Mouse (Mus musculus) right cerebral cortex, postnatal 36 days (tissue): ENCODE measurements around the gene Myo1e.
"Not testable (repeated sequence)": the region's sequence is repeated elsewhere in the genome, so short reads cannot be mapped to it uniquely, and the experiment has no call there.

ENCODE experiments used
- DNase-seq, 2 experiments: peaks; one replicate each; pipeline ENCODE4 v3.0.0; 2022; ENCODE audit warnings: low spot score in 2 of 2, mixed read lengths in 1 of 2

The Myo1e gene

GRCm38 (mm10) chr9:70249881-70250681 is 42.9 kb downstream of the Myo1e start:
- no peak for DNase-seq

GRCm38 (mm10) chr9:70251441-70251985 is 44.4 kb downstream of the Myo1e start:
- no peak for DNase-seq

GRCm38 (mm10) chr9:70253016-70253415 is 45.9 kb downstream of the Myo1e start:
- DNase-seq = no peak

DNA sequence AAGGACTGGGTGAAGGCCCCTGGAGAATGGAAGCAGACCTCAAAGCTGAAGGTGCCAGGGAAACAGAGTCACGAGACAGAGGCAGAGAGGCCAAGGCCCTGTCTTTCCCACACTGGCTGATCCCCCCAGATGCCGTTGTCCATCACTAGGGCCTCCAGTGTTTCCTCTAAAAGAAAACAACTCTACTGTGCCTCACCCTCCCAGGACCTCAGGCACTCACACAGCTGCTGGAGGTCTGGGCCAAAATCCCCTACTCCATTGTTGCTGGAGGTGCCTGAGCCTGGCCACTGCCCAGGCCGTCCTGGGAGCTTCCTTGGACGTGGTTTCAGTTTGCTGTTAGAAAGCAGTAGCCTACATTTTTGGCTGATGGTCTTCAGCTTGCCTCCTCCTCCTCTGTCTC is 47.9 kb downstream of the Myo1e start:
- no peak for DNase-seq

- not testable (repeated sequence) for DNase-seq
Measured at GRCm38 (mm10) chr9:70256027-70256426, 48.9 kb downstream of the Myo1e start.

DNA sequence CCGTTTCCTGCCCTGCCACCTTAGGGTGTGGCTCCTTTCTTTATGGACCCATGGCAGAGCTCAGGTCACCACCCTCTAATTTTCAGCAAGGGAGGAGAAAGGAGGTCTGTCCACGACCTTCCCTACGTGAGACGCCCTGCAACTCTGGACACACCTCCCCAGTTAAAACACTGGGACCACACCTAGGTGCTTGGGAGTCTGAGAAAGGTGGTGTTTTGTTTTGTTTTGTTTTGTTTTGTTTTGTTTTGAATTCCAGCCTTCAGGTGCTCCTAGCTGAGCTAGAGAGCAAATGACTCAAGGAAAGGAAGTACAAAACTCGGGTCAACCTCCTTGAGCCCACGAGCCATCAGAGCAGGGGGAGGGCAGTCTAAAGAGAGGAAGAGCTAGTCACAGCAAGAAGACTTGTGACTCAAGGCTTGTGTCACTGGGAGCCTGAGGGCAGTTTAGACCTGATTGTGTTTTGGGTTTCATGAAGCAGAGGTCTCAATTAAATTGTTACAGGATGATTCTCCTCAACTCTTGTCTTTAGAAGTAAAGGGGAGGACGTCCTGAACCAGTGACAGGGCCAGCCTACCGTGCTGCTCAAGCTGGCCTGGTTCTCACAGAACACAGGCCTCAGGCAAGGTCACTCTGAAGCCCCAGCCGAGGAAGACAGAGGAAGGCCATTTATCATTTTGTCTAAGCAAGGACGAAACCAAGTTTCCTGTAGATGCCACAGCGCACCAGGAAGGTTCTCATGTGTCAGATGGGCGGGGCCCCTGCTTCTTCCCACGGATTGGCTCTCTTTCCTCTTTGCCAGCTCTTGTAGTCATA is 50.3 kb downstream of the Myo1e start:
- DNase-seq = no peak

GRCm38 (mm10) chr9:70260324-70260841 is 53.2 kb downstream of the Myo1e start:
- no peak for DNase-seq

DNA sequence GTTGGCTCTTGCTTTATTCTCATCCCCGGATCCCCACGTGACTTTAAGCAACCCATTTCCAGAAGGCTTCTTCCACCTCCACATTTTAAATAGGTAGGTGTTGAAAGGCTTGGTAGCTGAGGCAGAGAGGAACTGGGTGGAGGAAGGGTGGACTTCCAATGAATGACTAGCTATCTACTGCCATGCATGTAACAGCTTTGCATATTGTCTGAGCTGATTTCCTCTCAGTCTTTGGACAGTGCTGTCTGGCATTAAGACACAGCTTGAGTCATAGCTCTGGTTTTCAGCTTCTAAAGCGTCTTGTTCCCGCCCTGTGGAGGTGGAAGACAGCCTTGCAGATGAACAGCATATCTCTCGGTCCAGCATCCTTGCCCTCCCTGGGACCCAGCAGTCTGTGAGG is 54.5 kb downstream of the Myo1e start:
- no peak for DNase-seq

DNA sequence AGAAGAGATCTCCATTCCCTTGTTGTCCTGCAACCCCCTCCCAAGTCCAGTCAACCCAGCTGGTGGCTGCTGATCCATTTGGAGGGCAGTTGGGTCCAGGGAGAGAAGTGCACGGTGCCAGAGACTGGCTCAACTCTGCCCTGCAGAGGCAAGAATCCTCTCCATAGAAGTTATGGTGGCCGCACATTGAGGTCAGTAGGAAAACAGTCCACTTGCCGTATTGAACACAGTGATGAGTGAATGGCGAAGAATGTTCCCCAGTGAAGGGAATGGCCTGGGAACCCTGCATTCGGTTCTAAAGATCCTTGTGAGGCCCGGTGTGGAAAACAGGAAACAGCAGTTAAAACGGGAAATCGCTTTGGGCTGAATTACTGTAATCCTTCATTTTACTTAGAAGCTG is 56.0 kb downstream of the Myo1e start:
- no peak for DNase-seq

- DNase-seq = no peak
Measured at GRCm38 (mm10) chr9:70263735-70264134, 56.6 kb downstream of the Myo1e start.

DNA sequence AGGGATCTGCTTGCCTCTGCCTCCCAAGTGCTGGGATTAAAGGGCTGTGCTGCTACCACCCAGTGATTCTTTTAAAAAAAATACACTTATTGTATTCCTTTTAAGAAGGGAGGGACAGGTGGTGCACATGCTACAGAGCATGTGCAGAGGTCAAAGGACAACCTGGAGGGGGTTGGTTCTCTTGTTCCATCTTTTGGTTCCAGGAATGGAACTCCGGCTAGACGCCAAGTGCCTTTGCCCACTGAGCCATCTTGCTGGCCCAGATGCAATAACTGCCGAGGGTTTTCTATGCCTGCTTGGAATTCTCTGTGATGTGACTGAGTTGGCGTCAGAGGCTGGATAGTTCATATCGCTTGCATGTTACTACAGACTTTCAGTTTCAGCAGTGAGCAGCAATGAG is 58.4 kb downstream of the Myo1e start:
- DNase-seq = no peak

GRCm38 (mm10) chr9:70266186-70266585 is 59.0 kb downstream of the Myo1e start:
- no peak for DNase-seq

DNA sequence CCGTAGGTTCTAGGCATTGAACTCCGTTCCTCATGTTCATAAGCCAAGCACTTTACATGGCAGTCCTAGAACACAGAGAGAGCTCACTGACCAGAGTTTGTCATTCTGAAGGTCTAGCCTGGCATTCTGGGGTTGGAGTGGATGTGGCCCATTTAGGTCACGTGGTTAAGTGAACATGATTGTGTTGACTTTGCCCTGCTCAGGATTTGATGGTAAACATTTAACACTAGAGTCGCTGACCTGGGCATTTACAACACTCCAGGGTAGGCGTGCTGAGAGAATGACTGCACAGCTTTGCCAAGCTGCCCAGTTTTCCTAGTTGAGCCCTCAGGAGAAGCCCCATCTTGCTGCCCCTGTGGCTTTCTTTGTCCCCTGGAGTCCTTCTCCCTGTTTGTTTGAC is 60.0 kb downstream of the Myo1e start:
- no peak for DNase-seq

GRCm38 (mm10) chr9:70269349-70269748 is 62.2 kb downstream of the Myo1e start:
- DNase-seq = no peak

DNA sequence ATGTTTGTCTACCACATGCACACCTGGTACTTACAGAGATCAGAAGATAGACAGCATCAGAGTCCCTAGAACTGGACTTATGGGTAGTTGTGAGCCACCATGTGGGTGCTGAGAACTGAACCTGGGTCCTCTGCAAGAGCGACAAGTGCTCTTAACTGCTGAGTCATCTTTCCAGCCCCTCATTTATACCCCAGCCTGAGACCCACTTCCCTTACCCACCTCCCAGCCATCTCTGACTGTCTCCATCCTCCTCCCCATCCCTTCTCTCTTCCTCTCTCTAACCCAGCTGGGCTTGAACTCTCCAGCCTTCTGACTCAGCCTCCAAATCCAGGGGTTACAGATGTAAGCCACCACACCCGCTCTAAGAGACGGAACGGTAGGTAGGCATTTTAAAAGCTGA is 63.3 kb downstream of the Myo1e start:
- DNase-seq = no peak

DNA sequence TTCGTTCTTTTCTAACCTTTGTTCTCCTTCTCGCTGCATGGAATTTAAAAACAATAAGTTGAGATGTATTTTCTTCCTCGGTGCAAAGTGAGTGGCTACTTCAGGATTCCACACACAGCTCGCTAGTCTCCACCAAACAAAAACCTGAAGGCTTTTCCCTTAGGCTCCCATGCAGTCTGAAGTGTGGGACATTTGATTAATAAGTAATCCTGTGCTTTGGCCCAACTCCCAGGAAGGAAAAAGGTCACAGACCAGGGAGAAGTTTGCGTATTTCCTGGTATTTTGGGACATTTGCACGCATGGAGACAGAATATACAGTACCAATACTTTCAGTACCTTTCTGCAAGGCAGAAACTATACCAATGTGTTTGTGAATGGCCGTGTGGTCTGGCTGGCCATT is 64.0 kb downstream of the Myo1e start:
- DNase-seq = no peak

DNA sequence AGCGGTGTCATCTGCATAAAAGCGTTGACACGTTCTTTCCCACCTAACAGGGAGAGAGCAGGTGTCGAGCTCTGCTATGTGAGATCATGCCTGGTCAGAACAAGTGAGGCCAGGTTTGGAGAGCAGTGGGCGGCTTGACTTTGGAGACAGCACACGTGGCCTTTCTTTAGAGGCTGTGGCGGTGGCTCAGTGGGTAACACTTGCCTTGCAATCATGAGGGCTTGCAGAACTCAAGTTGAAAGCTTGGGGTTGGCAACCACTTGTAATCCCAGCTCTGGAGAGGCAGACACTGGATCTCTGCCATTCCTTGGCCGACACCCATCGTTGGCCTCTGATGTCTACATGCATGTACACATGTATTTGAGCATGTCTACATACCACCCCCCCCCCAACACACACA is 64.5 kb downstream of the Myo1e start:
- no peak for DNase-seq

- no peak for DNase-seq
Measured at GRCm38 (mm10) chr9:70274071-70274470, 66.9 kb downstream of the Myo1e start.

DNA sequence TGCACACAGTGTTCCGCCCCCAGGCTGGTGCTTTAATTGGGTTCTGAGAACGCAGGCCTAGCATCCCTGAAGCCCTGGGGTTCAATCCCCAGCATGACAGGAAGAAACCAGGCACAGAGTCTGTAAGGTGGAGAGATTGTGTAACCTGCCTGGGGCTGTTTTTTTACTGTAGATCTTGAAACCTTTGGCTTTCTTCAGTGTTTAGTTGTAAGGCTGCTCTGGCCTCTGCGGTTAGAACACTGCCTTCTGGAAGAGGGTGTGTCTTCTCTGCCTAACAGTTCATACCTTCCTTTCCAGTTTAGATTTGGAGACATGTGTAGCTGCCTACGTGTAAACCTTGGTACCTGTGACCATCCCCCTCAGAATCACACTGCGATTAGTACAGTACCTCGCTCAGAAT is 67.3 kb downstream of the Myo1e start:
- no peak for DNase-seq

DNA sequence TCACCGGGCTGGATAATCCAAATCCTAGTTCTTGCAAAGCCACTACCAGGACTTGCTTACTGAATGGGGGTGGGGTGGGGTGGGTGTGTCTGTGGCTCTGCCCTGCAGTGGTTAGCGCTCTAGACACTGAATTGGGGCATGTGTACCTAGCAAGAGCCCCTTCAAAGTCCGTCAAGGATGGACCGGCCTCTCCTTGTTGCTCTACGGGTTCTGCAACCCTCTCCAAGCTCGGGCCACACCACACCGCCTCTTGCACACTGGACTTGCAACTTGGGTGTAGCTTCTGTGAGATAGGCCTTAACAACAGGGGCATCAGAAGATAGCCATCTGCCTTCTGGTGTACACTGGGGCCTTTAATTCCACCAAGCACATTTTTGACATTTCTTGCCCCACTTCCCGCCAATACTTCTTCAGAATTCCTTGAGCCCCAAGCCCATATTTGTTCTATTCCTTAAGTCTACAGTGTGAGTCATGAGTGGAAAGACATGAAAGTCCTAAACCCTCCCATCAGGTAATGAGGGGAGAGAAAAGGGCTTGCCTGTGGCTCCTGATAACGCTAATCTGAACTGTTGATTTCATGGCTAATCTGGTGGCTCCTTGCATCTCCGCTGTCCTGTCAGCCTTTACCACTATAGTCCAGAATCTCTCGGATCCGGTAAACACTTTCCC is 67.9 kb downstream of the Myo1e start:
- no peak for DNase-seq

GRCm38 (mm10) chr9:70277076-70277475 is 69.9 kb downstream of the Myo1e start:
- no peak for DNase-seq

- DNase-seq = no peak
Measured at GRCm38 (mm10) chr9:70277529-70277982, 70.4 kb downstream of the Myo1e start.
